Mouse (Mus musculus) cerebellum, adult 2 months (tissue): ENCODE data around the gene Prn. TPM values are rescaled to one million over a fixed set of nuclear protein-coding genes. Genes with fewer than 3 reads are reported as not detected.

Experiments
- DNase-seq, 2 experiments: peaks; one replicate each; pipeline ENCODE4 v3.0.0; 2021
- H3K27ac ChIP-seq: fragments of 200-500 bp; 2 replicates; pipeline ENCODE4 v1.5.1; 2012; ENCODE audit warnings: low read length, control low read depth, inconsistent platforms; ENCODE audit not compliant: insufficient read depth
- H3K27me3 ChIP-seq: fragments of 200-500 bp; 2 replicates; pipeline ENCODE4 v1.6.1; 2012; ENCODE audit warnings: inconsistent platforms, mild to moderate bottlenecking, low read length, moderate library complexity; ENCODE audit not compliant: control insufficient read depth, insufficient read depth
- H3K4me1 ChIP-seq: fragments of 200-500 bp; 2 replicates; pipeline ENCODE4 v1.6.1; 2011; ENCODE audit warnings: low read length; ENCODE audit not compliant: control insufficient read depth, insufficient read depth
- H3K4me3 ChIP-seq: fragments of 200-500 bp; replicated peaks from 2 replicates; pipeline ENCODE3; 2011; ENCODE audit warnings: mild to moderate bottlenecking, low read depth, low read length, control low read depth; ENCODE audit not compliant: insufficient read depth
- CTCF ChIP-seq: fragments of 200-500 bp; IDR thresholded peaks from 2 replicates; pipeline ENCODE4 v1.5.1; 2011; ENCODE audit warnings: low read depth, mild to moderate bottlenecking, control low read depth, low read length, moderate library complexity, borderline replicate concordance; ENCODE audit not compliant: insufficient read depth
- POLR2A ChIP-seq: fragments of 200-500 bp; IDR thresholded peaks from 2 replicates; pipeline ENCODE4 v1.6.1; 2011; ENCODE audit warnings: low read length, control low read depth, borderline replicate concordance; ENCODE audit not compliant: insufficient read depth
- WGBS: fragments of 180-500 bp; shearing (Covaris S2); methylation state at CpG from one replicate; pipeline ENCODE4 v1.1.7; 2018; 5-methylcytosine and 5-hydroxymethylcytosine counted together
- polyA plus RNA-seq: library from polyadenylated mRNA; depleted of rRNA; stranded (reverse); fragments of >200 nt; gene quantifications from 2 replicates; pipeline ENCODE4 v1.2.3, GENCODE M21; 2012

Prn gene
- polyA plus RNA-seq, 1 experiment, result not detected

DNA sequence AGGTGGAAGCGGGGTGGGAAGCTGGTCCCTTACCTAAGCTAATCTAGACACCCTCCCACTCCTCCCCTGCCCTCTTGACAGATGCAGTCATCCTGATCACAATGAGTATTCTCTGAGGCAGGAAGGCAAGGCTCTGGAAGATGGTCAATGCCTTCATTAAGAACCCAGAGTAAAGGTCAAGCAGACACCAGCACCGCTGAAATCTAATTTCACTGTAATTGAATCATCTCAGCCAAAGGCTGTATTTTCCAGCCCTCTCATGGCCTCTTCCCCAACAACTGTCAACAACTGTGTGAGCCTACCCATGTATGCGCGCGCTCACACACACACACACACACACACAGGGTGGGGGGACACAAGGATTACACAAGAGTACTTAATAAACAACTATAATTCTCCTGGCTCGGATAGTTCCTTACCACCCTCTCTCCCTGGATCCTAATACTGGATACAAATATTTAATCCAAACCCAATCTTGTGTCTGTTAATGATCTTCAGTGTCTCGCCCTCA is 1.4 kb upstream of the Prn start:
- DNase-seq, result no peak
- no peaks in the 10 kb centered on the region for H3K27me3 ChIP-seq
- no peak overlapping the region for H3K27ac ChIP-seq
- WGBS, result 89% methylated on average over 7 of the region's 7 CpGs
- peaks cover 3% of the 10 kb centered on the region; the same call in 1 of the 2 replicates for H3K4me1 ChIP-seq
- no peak overlapping the region for H3K4me3 ChIP-seq
- TF ChIP-seq CTCF (no peak), POLR2A (no peak)

DNA sequence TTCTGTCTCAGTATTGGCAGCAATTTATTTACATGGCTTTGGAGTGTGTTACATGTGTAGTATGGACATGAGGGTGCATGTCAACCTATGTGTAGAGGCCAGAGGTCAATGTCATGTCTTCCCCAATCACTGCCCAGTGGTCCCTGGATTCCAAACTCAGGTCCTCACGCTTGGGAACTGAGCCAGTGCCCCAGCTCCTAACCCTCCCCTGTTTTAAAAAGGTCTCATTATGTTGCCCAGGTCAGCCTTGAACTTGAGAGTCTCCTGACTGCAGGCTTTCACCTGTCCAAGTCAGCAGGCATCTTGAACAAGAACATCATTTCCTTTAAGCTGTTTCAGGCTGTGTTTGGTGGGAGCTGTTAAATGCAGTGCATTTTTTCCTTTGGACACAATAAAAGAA is 851 bp upstream of the Prn start:
- TF ChIP-seq CTCF (no peak), POLR2A (no peak)
- peak in 1 of 2 experiments; percentile 18 for DNase-seq
- peaks cover 4% of the 10 kb centered on the region; the same call in 1 of the 2 replicates for H3K4me1 ChIP-seq
- H3K4me3 ChIP-seq, result no peak overlapping the region
- H3K27ac ChIP-seq, result peak overlapping the region; percentile 72
- H3K27me3 ChIP-seq, result no peaks in the 10 kb centered on the region
- 90% methylated on average over 1 of the region's 1 CpGs for WGBS

DNA sequence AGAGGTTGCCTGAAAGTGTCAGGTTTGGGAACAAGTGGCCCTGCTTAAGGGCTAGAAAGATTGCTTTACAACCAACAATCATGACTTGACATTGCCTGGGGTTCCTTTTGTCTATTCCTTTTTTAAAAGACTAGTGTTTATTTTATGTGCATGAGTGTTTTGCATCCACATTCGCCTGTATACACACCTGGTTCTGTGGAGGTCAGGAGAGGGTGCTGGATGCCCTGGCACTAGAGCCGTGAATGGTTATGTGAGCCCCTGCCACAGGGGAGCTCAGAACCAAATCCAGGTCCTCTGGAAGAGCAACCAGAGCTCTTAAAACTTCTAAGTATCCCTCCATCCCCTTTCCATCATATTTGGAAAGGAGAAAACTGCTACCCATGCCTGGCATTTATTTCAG is 1.1 kb downstream of the Prn start:
- H3K4me1 ChIP-seq, result peaks cover 5% of the 10 kb centered on the region; the same call in 1 of the 2 replicates
- 30% methylated on average over 2 of the region's 2 CpGs for WGBS
- peak overlapping the region; percentile 59 for H3K4me3 ChIP-seq
- H3K27me3 ChIP-seq, result no peaks in the 10 kb centered on the region
- no peak for DNase-seq
- H3K27ac ChIP-seq, result peak overlapping the region; percentile 80
- TF ChIP-seq CTCF (no peak), POLR2A (no peak)

DNA sequence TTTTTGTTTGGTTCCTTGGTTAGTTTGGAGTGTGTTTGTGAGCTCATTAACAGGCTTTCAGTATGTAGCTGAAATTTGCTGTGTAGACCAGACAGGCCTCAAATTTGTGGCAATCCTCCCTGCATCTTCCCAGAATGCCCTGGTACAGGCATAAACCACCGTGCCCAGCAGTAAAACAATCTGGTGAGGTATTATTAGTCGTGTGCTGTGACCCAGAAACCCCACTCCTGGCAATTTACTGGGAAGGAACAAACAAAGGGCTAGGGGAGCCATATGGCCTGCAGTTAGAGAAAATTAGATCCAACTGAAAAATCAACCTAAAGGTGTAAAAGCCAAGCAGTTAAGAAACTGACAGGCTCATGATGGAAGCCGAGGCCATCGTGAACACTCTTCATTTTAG is 1.6 kb downstream of the Prn start:
- no peaks in the 10 kb centered on the region for H3K27me3 ChIP-seq
- TF ChIP-seq CTCF (no peak), POLR2A (0 out of 2 replicates have a peak, but pooled peaks have one; percentile 14)
- DNase-seq, result peak; percentile 72 to 89
- H3K27ac ChIP-seq, result peak overlapping the region; percentile 58
- peak overlapping the region; percentile 59 for H3K4me3 ChIP-seq
- peaks cover 5% of the 10 kb centered on the region; the same call in 1 of the 2 replicates for H3K4me1 ChIP-seq
- 3% methylated on average over 4 of the region's 4 CpGs for WGBS

DNA sequence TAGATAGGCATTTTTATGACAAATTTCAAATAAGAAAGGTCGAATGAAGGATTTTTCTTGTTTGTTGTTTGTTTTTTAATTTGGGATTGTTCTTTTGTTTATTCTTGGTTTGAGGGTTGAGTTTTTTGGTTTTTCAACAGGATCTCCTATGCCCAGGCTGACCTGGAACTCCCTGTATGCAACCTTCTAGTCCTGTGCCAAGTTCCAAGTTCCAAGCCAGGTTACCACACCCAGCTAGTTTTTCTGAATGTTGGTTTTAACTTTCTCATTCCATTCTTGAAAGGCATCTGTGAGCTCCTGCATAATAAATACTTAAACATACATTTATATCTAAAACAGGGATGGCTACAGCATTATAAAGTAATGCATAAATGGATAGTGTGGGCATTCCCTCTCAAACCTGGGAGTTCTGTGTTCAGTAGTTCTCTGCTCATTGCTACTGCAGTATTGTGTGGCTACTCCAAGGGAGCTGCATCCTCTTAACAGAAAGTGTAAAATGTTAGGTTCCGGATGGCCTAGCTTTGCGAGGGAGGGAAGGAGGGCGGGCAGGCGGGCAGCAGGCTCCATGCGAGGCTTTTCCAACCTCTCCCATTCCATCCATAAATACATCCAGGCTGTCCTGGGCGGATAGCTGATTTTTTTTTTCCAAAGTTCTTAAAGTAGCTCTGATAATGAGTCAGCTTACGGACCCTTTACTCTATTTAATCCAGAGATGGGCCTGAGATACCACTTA is 2.9 kb downstream of the Prn start:
- no peak for DNase-seq
- peak overlapping the region; percentile 40; the same call in 1 of the 2 replicates for H3K27ac ChIP-seq
- WGBS, result 31% methylated on average over 8 of the region's 8 CpGs
- H3K4me1 ChIP-seq, result peaks cover 5% of the 10 kb centered on the region; the same call in 1 of the 2 replicates
- TF ChIP-seq POLR2A (no peak), CTCF (no peak)
- H3K27me3 ChIP-seq, result no peaks in the 10 kb centered on the region
- no peak overlapping the region for H3K4me3 ChIP-seq

DNA sequence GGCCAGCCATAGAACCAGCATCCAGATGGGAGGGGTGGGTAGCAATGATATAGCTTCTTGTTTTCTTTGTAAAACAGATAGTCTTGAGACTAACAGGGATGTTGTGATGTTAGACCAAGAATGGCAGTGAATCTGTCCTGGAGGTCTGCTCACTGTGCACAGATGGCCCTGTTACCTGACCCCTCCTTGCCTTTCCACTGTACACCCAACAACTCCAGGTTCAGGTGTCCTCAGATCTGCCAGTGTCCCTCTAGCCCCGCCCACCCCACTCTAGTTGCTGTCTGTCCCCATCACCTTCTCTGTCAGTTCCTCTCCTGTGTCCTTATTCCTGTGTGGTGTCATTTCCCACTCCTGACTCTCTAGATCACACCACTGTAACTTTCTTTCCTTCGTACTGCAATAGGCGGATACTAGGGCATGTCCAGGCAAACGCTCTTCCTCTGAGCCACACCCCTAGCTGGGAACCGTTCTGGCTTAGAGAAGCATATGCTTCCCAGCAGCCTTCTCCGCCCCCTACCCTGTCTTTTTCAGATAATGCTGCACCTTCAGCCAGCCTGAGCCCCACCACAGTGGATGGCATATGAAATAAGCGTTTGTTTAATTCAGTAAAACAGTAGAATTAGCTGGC is 22.6 kb downstream of the Prn start:
- TF ChIP-seq POLR2A (no peak), CTCF (no peak)
- Histone ChIP-seq H3K4me1 (peaks cover 20% of the 10 kb centered on the region), H3K27ac (no peak overlapping the region), H3K27me3 (no peaks in the 10 kb centered on the region), H3K4me3 (no peak overlapping the region)
- 49% methylated on average over 7 of the region's 7 CpGs for WGBS
- no peak for DNase-seq

DNA sequence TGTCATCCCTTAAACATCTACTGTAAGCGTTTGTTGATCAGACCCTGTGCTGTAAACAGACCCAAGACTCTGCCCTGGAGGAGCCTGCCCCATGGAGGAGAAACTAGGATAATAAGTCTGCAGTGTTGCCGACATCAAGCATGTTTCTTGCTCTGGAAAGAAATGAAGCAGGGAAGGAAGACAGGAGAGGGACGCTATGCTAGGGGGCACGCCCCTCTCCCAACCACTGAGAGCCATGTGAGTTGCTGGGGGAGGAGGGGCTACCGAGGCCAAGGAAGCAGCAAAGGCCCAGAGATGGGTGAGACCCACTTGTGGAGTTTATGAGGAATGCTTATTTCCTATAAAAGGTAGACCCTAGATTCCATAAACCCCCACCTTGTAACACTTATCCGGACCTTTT is 23.3 kb downstream of the Prn start:
- Histone ChIP-seq H3K4me3 (no peak overlapping the region), H3K27ac (no peak overlapping the region), H3K27me3 (no peaks in the 10 kb centered on the region), H3K4me1 (peaks cover 20% of the 10 kb centered on the region)
- DNase-seq, result no peak
- WGBS, result 44% methylated on average over 6 of the region's 6 CpGs
- TF ChIP-seq POLR2A (no peak), CTCF (no peak)
